Mouse (Mus musculus) hindbrain, postnatal 0 days (tissue): ENCODE measurements around the gene Usp24. TPM values are rescaled to one million over a fixed set of nuclear protein-coding genes. Genes with fewer than 3 reads are reported as not detected.
A peak's percentile ranks its signal among the peaks of the same experiment; 100 is the strongest.

Experiments used
- ATAC-seq: fragments of 200-750 bp; cut with Nextera tagmentation; 2 replicates; pipeline ENCODE4 v1.8.0; 2017; ENCODE audit warnings: mild to moderate bottlenecking, moderate TSS enrichment, moderate library complexity
- DNase-seq: peaks from one replicate; pipeline ENCODE4 v3.0.0-alpha.2; 2015; ENCODE audit warnings: low spot score
- H3K27ac ChIP-seq: fragments of 300-500 bp; sonication (generic); 2 replicates; pipeline ENCODE4 v1.5.1; 2014; ENCODE audit warnings: mild to moderate bottlenecking
- H3K27me3 ChIP-seq: fragments of 300-500 bp; sonication (generic); 2 replicates; pipeline ENCODE4 v1.6.1; 2014; ENCODE audit warnings: low read length, mixed read lengths; ENCODE audit not compliant: insufficient read depth
- H3K36me3 ChIP-seq: fragments of 300-500 bp; sonication (generic); 2 replicates; pipeline ENCODE4 v1.6.1; 2014; ENCODE audit warnings: low read length, mixed read lengths; ENCODE audit not compliant: insufficient read depth
- H3K4me1 ChIP-seq: fragments of 300-500 bp; sonication (generic); 2 replicates; pipeline ENCODE4 v1.6.1; 2014; ENCODE audit warnings: antibody characterized with exemption, low read length, mixed read lengths; ENCODE audit not compliant: insufficient read depth
- H3K4me2 ChIP-seq: fragments of 300-500 bp; sonication (generic); 2 replicates; pipeline ENCODE4 v1.6.1; 2014; ENCODE audit warnings: low read depth, mild to moderate bottlenecking, low read length, moderate library complexity, mixed read lengths
- H3K4me3 ChIP-seq: fragments of 300-500 bp; sonication (generic); 2 replicates; pipeline ENCODE4 v1.5.1; 2014; ENCODE audit warnings: low read length
- H3K9ac ChIP-seq: fragments of 300-500 bp; sonication (generic); replicated peaks from 2 replicates; pipeline ENCODE4 v1.6.1; 2014; ENCODE audit warnings: mild to moderate bottlenecking, low read length, moderate library complexity, mixed read lengths
- H3K9me3 ChIP-seq: fragments of 300-500 bp; sonication (generic); 2 replicates; pipeline ENCODE4 v1.6.1; 2016; ENCODE audit warnings: low read length, mixed read lengths
- CTCF ChIP-seq: IDR thresholded peaks from 2 replicates; pipeline ENCODE4 v1.5.1; 2016; ENCODE audit warnings: antibody characterized with exemption, control low read depth, low read depth
- WGBS: fragments of 180-500 bp; shearing (Covaris S2); extraction: QIAGEN DNeasy Blood & Tissue Kit; methylation state at CpG from one replicate; pipeline ENCODE4 v1.1.7; 2014; 5-methylcytosine and 5-hydroxymethylcytosine counted together
- polyA plus RNA-seq: library from polyadenylated mRNA; unstranded; fragments of >200 nt; fragmentation: Nextera tagmentation; extraction: Ambion mirVana; gene quantifications from 2 replicates; pipeline ENCODE4 v1.2.1, GENCODE M21; 2015
- total RNA-seq: library from RNA; depleted of rRNA; stranded (reverse); fragments of >200 nt; gene quantifications from 2 replicates; pipeline ENCODE4 v1.2.3, GENCODE M21; 2014

The Usp24 gene
- total and polyA plus RNA-seq, 2 experiments from 2014 or later, result 9.6 to 28.8 TPM

DNA sequence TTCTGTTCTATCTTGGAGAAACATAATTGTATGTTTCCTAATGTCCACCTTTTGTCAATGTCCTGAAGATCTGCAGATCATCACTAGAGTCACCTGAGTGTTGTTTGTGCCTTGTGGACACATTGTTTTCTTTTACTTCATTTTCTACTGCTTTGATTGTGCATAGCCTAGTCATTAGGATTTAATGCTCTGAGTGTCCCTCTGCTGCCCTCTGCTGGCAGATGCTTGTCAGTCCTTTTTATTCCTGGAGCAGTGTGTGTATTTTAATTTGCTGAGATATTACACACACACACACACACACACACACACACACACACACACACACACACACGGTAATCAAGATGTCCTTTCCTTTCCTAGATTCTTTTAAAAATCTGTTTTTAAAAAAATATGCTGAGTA lies 59.8 kb downstream of the Usp24 start:
- TF ChIP-seq CTCF, result peak; percentile 91
- Histone ChIP-seq H3K4me1 (no peaks in the 10 kb centered on the region), H3K36me3 (peaks cover 48% of the 10 kb centered on the region), H3K27ac (no peak overlapping the region), H3K4me2 (no peak overlapping the region), H3K9ac (no peak overlapping the region), H3K27me3 (no peaks in the 10 kb centered on the region), H3K4me3 (no peak overlapping the region), H3K9me3 (no peaks in the 10 kb centered on the region)
- ATAC-seq, result 0 out of 2 replicates have a peak, but pooled peaks have one; percentile 53
- DNase-seq, result peak; percentile 92
- 31% methylated on average over 1 of the region's 1 CpGs for WGBS

DNA sequence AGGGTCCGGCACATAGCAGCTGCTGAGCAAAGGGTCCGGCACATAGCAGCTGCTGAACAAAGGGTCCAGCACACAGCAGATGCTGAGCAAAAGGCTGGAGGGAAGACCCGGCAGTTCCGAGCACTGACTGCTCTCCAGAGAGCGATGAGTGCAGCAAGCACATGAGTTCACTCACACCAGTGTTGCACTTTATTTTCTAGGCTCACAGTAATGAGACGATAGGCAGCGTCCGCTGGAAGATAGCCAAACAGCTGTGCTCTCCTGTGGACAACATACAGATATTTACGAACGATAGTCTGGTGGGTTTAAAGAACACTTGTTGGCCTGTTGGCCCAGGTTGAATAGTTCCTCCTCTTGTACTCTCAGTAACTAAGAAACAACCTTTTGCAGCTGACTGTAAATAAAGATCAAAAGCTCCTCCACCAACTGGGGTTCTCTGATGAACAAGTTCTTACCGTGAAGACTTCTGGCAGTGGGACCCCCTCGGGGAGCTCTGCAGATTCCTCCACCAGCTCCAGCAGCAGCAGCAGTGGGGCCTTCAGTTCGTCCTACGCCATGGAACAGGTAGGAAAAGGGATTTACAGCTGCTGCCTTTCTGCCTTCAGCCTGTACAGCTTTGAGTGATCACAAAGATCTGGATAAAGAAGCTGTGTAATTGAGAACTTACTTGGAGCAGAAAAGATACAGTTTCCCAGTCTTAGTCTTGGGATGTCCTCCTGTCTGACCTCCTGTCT lies 63.0 kb downstream of the Usp24 start:
- H3K36me3 ChIP-seq, result peaks cover 50% of the 10 kb centered on the region
- 65% methylated on average over 14 of the region's 14 CpGs for WGBS
- DNase-seq, result peak; percentile 28

DNA sequence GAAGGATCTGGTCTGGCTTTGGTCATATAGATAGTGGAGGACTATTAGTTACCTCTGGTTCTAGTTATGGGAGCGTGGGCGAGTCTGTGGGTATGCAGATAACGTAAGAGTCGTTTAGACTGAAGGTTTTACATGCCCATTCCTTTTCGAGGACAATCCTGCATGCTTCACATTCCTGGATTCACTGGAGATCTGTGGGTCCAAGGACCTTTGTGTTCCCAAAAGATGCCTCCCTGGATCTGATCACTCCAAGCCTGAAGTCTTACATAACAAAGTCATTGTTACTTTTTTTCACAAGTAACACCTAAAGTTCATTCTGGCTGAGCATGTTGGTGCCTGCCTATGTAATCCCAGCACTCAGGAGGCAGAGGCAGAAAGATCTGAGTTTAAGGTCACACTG lies 65.1 kb downstream of the Usp24 start:
- Histone ChIP-seq H3K4me2 (no peak overlapping the region), H3K27ac (no peak overlapping the region), H3K9me3 (no peaks in the 10 kb centered on the region), H3K4me3 (no peak overlapping the region), H3K9ac (no peak overlapping the region), H3K4me1 (no peaks in the 10 kb centered on the region), H3K36me3 (peaks cover 66% of the 10 kb centered on the region), H3K27me3 (no peaks in the 10 kb centered on the region)
- ATAC-seq (no peak), DNase-seq (no peak)
- TF ChIP-seq CTCF, result no peak
- WGBS, result 94% methylated on average over 5 of the region's 5 CpGs

More for the DNA sequence above, 63.0 kb downstream of the Usp24 start:
- no peak for ATAC-seq
- no peak overlapping the region for H3K27ac ChIP-seq
- H3K4me1 ChIP-seq, result no peaks in the 10 kb centered on the region
- no peak for TF ChIP-seq CTCF
- no peaks in the 10 kb centered on the region for H3K27me3 ChIP-seq
- no peak overlapping the region for H3K9ac ChIP-seq
- H3K9me3 ChIP-seq, result no peaks in the 10 kb centered on the region
- H3K4me3 ChIP-seq, result no peak overlapping the region
- H3K4me2 ChIP-seq, result no peak overlapping the region

DNA sequence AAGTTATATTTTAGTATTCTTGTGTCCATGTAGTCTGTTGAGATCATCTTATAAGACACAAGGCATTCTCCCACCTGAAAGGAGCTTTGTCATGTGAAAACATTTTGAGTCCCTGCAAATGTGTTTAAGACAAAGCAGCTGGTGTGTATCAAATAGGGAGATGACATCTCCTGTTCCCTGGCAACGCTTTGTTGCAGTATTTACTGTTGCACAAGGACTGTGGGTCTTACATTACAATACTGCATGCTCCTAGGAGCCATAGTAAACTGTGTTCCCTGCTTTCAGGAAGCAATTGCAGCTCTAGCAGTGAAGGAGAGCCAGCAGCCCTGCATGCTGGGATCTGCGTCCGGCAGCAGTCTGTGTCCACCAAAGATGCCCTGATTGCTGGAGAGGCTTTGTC lies 73.9 kb downstream of the Usp24 start:
- H3K36me3 ChIP-seq, result peaks cover 55% of the 10 kb centered on the region
- H3K4me2 ChIP-seq, result no peak overlapping the region
- DNase-seq (no peak), ATAC-seq (no peak)
- H3K27ac ChIP-seq, result no peak overlapping the region
- no peaks in the 10 kb centered on the region for H3K4me1 ChIP-seq
- no peak overlapping the region for H3K9ac ChIP-seq
- no peak for TF ChIP-seq CTCF
- 74% methylated on average over 3 of the region's 3 CpGs for WGBS
- no peaks in the 10 kb centered on the region for H3K9me3 ChIP-seq
- no peaks in the 10 kb centered on the region for H3K27me3 ChIP-seq
- H3K4me3 ChIP-seq, result no peak overlapping the region

DNA sequence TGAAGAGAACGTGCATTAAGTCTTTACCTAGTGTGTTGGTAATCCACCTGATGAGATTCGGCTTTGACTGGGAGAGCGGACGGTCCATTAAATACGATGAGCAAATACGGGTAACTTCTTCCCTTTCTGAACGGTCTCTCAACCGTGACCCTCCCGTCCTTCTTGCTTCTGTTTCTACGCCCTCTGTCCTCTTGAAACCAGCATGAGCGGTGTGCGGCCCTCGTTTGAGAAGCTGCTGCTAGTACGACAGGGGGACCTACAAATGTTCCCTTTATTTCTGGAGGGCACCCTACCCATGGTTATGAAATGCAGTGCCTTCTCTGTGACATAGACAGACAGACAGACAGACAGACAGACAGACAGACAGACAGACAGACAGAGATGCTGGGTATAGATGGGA lies 93.6 kb downstream of the Usp24 start:
- Histone ChIP-seq H3K9me3 (no peaks in the 10 kb centered on the region), H3K27me3 (no peaks in the 10 kb centered on the region), H3K27ac (no peak overlapping the region), H3K9ac (no peak overlapping the region), H3K4me1 (no peaks in the 10 kb centered on the region), H3K4me2 (no peak overlapping the region), H3K36me3 (peaks cover 63% of the 10 kb centered on the region), H3K4me3 (no peak overlapping the region)
- ATAC-seq (no peak), DNase-seq (no peak)
- TF ChIP-seq CTCF, result no peak
- WGBS, result 76% methylated on average over 14 of the region's 14 CpGs

DNA sequence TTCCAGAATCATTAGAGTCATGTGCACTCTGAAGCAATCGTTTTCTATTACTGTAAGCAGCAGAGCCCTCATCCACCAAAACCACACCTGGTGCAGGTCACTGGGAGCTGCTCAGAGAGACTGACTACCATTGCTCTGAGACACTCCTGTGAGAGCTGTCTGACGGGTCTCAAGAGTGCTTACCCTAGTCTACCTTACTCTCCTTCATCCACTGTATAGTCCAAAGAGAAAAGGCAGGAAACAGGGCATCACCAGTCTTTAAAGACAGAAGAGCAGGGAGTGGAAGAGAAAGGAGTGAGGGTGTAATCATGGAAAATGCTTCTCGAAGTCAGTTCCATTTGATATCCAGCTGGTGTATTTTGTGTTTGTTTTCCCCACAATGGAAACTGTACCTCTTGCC lies 103.2 kb downstream of the Usp24 start:
- TF ChIP-seq CTCF, result no peak
- DNase-seq (no peak), ATAC-seq (no peak)
- no peaks in the 10 kb centered on the region for H3K27me3 ChIP-seq
- no peak overlapping the region for H3K4me2 ChIP-seq
- 86% methylated on average over 3 of the region's 3 CpGs for whole genome bisulfite sequencing
- H3K36me3 ChIP-seq, result peaks cover 48% of the 10 kb centered on the region
- no peak overlapping the region for H3K9ac ChIP-seq
- H3K4me1 ChIP-seq, result no peaks in the 10 kb centered on the region
- H3K4me3 ChIP-seq, result no peak overlapping the region
- no peak overlapping the region for H3K27ac ChIP-seq
- no peaks in the 10 kb centered on the region for H3K9me3 ChIP-seq

DNA sequence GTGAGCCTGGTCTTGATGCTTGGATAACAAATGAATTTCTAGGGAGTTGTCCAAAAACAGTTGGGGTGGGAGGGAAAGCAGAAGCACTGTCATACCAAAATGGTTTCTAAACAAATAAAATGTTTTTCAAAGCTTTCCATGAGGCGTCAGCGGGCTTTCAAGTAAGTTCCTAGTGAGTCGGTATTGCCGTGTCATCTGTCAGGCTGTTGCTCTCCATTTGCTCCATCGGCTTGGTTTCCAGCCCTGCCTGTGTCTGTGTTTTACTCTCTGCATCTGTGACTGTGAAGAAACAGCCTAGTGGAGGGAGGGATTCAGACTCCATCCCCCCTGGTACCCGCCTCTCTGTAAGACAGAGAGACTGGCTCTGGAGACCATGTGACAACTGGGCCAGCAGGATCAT lies 103.8 kb downstream of the Usp24 start:
- ATAC-seq (no peak), DNase-seq (no peak)
- no peak overlapping the region for H3K9ac ChIP-seq
- no peak overlapping the region for H3K4me3 ChIP-seq
- no peaks in the 10 kb centered on the region for H3K4me1 ChIP-seq
- H3K9me3 ChIP-seq, result no peaks in the 10 kb centered on the region
- H3K4me2 ChIP-seq, result no peak overlapping the region
- H3K36me3 ChIP-seq, result peaks cover 49% of the 10 kb centered on the region
- H3K27ac ChIP-seq, result no peak overlapping the region
- TF ChIP-seq CTCF, result no peak
- H3K27me3 ChIP-seq, result no peaks in the 10 kb centered on the region
- WGBS, result 87% methylated on average over 6 of the region's 6 CpGs
